Mouse (Mus musculus): ENCODE measurements around the gene Slc39a10. TPM values are rescaled to one million over a fixed set of nuclear protein-coding genes. Genes with fewer than 3 reads are reported as not detected.

The Slc39a10 gene
- polyA plus RNA-seq (2014; fragmentation: Nextera tagmentation; extraction: Ambion mirVana): 81.5 and 82.1 TPM in 2 replicates

DNA sequence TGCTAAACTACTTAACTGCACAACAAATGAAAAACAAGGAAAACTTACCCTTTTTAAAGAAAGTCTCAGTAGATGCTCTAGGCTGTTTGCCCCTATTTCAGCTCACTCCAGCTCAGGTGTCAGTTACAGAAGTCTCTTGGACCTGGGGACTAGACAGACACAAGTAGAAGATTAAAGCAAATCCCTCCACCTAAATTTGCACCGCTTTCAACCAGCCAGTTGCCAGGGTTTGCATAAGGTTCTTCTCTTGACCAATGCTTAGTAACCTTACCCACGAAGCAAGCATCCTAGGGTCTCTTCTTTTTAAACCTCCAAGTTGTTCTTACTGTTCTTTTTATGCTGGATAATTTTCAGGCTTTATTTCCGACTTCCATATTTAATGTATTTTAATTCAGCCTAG, at the start of gene Slc39a10:
TSS of gene Slc39a10 (minus strand) at position 101 of the 400 bp plus-strand sequence.
- Histone ChIP-seq H3K9ac (replicated peaks; ENCODE audit: low read depth, low read length) (no peak within 1 kb of the TSS), H3K4me1 (ENCODE audit: control insufficient read depth, insufficient read depth, low read length) (no peaks in the 10 kb centered on the region), H3K4me3 (ENCODE audit: low read depth, low read length) (no peak within 1 kb of the TSS), H3K4me2 (ENCODE audit: low read depth, low read length) (no peak within 1 kb of the TSS), H3K27me3 (ENCODE audit: control insufficient read depth, insufficient read depth, low read length) (no peaks in the 10 kb centered on the region), H3K9me3 (ENCODE audit: control insufficient read depth, low read length) (no peaks in the 10 kb centered on the region), H3K27ac (ENCODE audit: low read depth, low read length) (no peak within 1 kb of the TSS), H3K36me3 (ENCODE audit: control insufficient read depth, insufficient read depth, low read length) (no peaks in the 10 kb centered on the region)
- 64% methylated on average over 3 of the region's 3 CpGs for WGBS
- no peak for ATAC-seq (ENCODE audit: low read depth)

GRCm38 (mm10) chr1:46939295-46939694, 46.6 kb upstream of the Slc39a10 start:
- H3K4me1 ChIP-seq (ENCODE audit: control insufficient read depth, insufficient read depth, low read length): no peaks in the 10 kb centered on the region
- no peaks in the 10 kb centered on the region for H3K27me3 ChIP-seq (ENCODE audit: control insufficient read depth, insufficient read depth, low read length)
- H3K27ac ChIP-seq (ENCODE audit: low read depth, low read length): no peak overlapping the region
- WGBS: over 99% methylated on average over 2 of the region's 2 CpGs
- H3K9ac ChIP-seq (replicated peaks; ENCODE audit: low read depth, low read length): no peak overlapping the region
- H3K36me3 ChIP-seq (ENCODE audit: control insufficient read depth, insufficient read depth, low read length): no peaks in the 10 kb centered on the region
- H3K9me3 ChIP-seq (ENCODE audit: control insufficient read depth, low read length): no peaks in the 10 kb centered on the region
- no peak overlapping the region for H3K4me2 ChIP-seq (ENCODE audit: low read depth, low read length)
- ATAC-seq (ENCODE audit: low read depth): no peak
- H3K4me3 ChIP-seq (ENCODE audit: low read depth, low read length): no peak overlapping the region

GRCm38 (mm10) chr1:46937641-46938040, 45.0 kb upstream of the Slc39a10 start:
- no peak for ATAC-seq (ENCODE audit: low read depth)
- WGBS: 80% methylated on average over 2 of the region's 2 CpGs
- H3K36me3 ChIP-seq (ENCODE audit: control insufficient read depth, insufficient read depth, low read length): no peaks in the 10 kb centered on the region
- no peaks in the 10 kb centered on the region for H3K9me3 ChIP-seq (ENCODE audit: control insufficient read depth, low read length)
- H3K4me3 ChIP-seq (ENCODE audit: low read depth, low read length): no peak overlapping the region
- no peak overlapping the region for H3K27ac ChIP-seq (ENCODE audit: low read depth, low read length)
- no peak overlapping the region for H3K9ac ChIP-seq (replicated peaks; ENCODE audit: low read depth, low read length)
- no peaks in the 10 kb centered on the region for H3K4me1 ChIP-seq (ENCODE audit: control insufficient read depth, insufficient read depth, low read length)
- no peaks in the 10 kb centered on the region for H3K27me3 ChIP-seq (ENCODE audit: control insufficient read depth, insufficient read depth, low read length)
- H3K4me2 ChIP-seq (ENCODE audit: low read depth, low read length): no peak overlapping the region

- no peak overlapping the region for H3K4me2 ChIP-seq (ENCODE audit: low read depth, low read length)
- ATAC-seq (ENCODE audit: low read depth): no peak
Measured at GRCm38 (mm10) chr1:46927104-46927503, 34.5 kb upstream of the Slc39a10 start.

GRCm38 (mm10) chr1:46926239-46926638, 33.6 kb upstream of the Slc39a10 start:
- 88% methylated on average over 3 of the region's 3 CpGs for WGBS
- Histone ChIP-seq H3K36me3 (ENCODE audit: control insufficient read depth, insufficient read depth, low read length) (no peaks in the 10 kb centered on the region), H3K27ac (ENCODE audit: low read depth, low read length) (no peak overlapping the region), H3K4me2 (ENCODE audit: low read depth, low read length) (no peak overlapping the region), H3K9ac (replicated peaks; ENCODE audit: low read depth, low read length) (no peak overlapping the region), H3K4me1 (ENCODE audit: control insufficient read depth, insufficient read depth, low read length) (no peaks in the 10 kb centered on the region), H3K27me3 (ENCODE audit: control insufficient read depth, insufficient read depth, low read length) (no peaks in the 10 kb centered on the region), H3K9me3 (ENCODE audit: control insufficient read depth, low read length) (no peaks in the 10 kb centered on the region), H3K4me3 (ENCODE audit: low read depth, low read length) (no peak overlapping the region)
- ATAC-seq (ENCODE audit: low read depth): no peak

More at GRCm38 (mm10) chr1:46927104-46927503, 34.5 kb upstream of the Slc39a10 start:
- no peaks in the 10 kb centered on the region for H3K9me3 ChIP-seq (ENCODE audit: control insufficient read depth, low read length)
- no peaks in the 10 kb centered on the region for H3K27me3 ChIP-seq (ENCODE audit: control insufficient read depth, insufficient read depth, low read length)
- H3K36me3 ChIP-seq (ENCODE audit: control insufficient read depth, insufficient read depth, low read length): no peaks in the 10 kb centered on the region
- no peak overlapping the region for H3K4me3 ChIP-seq (ENCODE audit: low read depth, low read length)
- H3K27ac ChIP-seq (ENCODE audit: low read depth, low read length): no peak overlapping the region
- no peaks in the 10 kb centered on the region for H3K4me1 ChIP-seq (ENCODE audit: control insufficient read depth, insufficient read depth, low read length)
- no peak overlapping the region for H3K9ac ChIP-seq (replicated peaks; ENCODE audit: low read depth, low read length)

DNA sequence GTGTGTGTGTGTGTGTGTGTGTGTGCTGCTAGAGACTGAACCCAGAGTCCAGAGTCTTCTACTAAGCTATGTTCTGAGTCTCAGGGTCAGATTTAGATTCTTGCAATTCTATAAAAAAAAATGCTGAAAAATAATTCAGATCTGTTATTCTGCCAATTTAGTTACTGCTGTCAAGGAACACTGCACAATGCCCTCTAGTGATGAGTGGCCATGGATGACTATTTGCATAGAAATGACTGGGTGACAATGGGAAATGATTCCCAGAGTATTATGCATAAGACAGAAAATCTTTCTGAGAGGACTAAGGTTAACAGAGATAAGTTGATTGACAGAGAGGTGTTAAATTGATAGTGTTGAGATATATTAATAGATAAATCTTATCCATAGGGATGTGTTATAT, 32.3 kb upstream of the Slc39a10 start:
- Histone ChIP-seq H3K27ac (ENCODE audit: low read depth, low read length) (no peak overlapping the region), H3K4me2 (ENCODE audit: low read depth, low read length) (no peak overlapping the region), H3K27me3 (ENCODE audit: control insufficient read depth, insufficient read depth, low read length) (no peaks in the 10 kb centered on the region), H3K9ac (replicated peaks; ENCODE audit: low read depth, low read length) (no peak overlapping the region), H3K9me3 (ENCODE audit: control insufficient read depth, low read length) (no peaks in the 10 kb centered on the region), H3K4me3 (ENCODE audit: low read depth, low read length) (no peak overlapping the region), H3K36me3 (ENCODE audit: control insufficient read depth, insufficient read depth, low read length) (no peaks in the 10 kb centered on the region), H3K4me1 (ENCODE audit: control insufficient read depth, insufficient read depth, low read length) (no peaks in the 10 kb centered on the region)
- no peak for ATAC-seq (ENCODE audit: low read depth)

DNA sequence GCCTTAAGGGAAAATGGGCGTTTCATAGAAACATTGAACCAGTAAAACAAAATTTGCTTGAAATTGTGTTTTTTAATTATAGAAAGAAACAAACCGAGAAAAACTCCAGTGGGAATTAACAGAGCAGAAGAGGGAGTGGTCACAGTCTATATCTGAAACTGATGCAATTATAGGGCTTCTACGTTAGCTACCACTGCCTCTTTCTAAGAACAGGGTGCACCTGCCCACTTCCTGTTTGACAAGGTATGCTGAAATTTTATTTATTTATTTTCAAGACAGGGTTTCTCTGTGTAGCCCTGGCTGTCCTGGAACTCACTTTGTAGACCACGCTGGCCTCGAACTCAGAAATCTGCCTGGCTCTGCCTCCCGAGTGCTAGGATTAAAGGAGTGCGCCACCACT, 30.3 kb upstream of the Slc39a10 start:
- no peaks in the 10 kb centered on the region for H3K36me3 ChIP-seq (ENCODE audit: control insufficient read depth, insufficient read depth, low read length)
- H3K4me3 ChIP-seq (ENCODE audit: low read depth, low read length): no peak overlapping the region
- no peaks in the 10 kb centered on the region for H3K27me3 ChIP-seq (ENCODE audit: control insufficient read depth, insufficient read depth, low read length)
- WGBS: 90% methylated on average over 7 of the region's 7 CpGs
- H3K9ac ChIP-seq (replicated peaks; ENCODE audit: low read depth, low read length): no peak overlapping the region
- no peak for ATAC-seq (ENCODE audit: low read depth)
- no peaks in the 10 kb centered on the region for H3K9me3 ChIP-seq (ENCODE audit: control insufficient read depth, low read length)
- no peak overlapping the region for H3K27ac ChIP-seq (ENCODE audit: low read depth, low read length)
- no peaks in the 10 kb centered on the region for H3K4me1 ChIP-seq (ENCODE audit: control insufficient read depth, insufficient read depth, low read length)
- no peak overlapping the region for H3K4me2 ChIP-seq (ENCODE audit: low read depth, low read length)

GRCm38 (mm10) chr1:46921630-46922029, 29.0 kb upstream of the Slc39a10 start:
- Histone ChIP-seq H3K4me1 (ENCODE audit: control insufficient read depth, insufficient read depth, low read length) (no peaks in the 10 kb centered on the region), H3K4me3 (ENCODE audit: low read depth, low read length) (no peak overlapping the region), H3K4me2 (ENCODE audit: low read depth, low read length) (no peak overlapping the region), H3K27ac (ENCODE audit: low read depth, low read length) (no peak overlapping the region), H3K27me3 (ENCODE audit: control insufficient read depth, insufficient read depth, low read length) (no peaks in the 10 kb centered on the region), H3K36me3 (ENCODE audit: control insufficient read depth, insufficient read depth, low read length) (no peaks in the 10 kb centered on the region), H3K9me3 (ENCODE audit: control insufficient read depth, low read length) (no peaks in the 10 kb centered on the region), H3K9ac (replicated peaks; ENCODE audit: low read depth, low read length) (no peak overlapping the region)
- ATAC-seq (ENCODE audit: low read depth): no peak

- H3K4me3 ChIP-seq (ENCODE audit: low read depth, low read length): no peak overlapping the region
- no peaks in the 10 kb centered on the region for H3K27me3 ChIP-seq (ENCODE audit: control insufficient read depth, insufficient read depth, low read length)
- no peaks in the 10 kb centered on the region for H3K4me1 ChIP-seq (ENCODE audit: control insufficient read depth, insufficient read depth, low read length)
- no peak overlapping the region for H3K4me2 ChIP-seq (ENCODE audit: low read depth, low read length)
- H3K36me3 ChIP-seq (ENCODE audit: control insufficient read depth, insufficient read depth, low read length): no peaks in the 10 kb centered on the region
- no peak for ATAC-seq (ENCODE audit: low read depth)
- no peak overlapping the region for H3K9ac ChIP-seq (replicated peaks; ENCODE audit: low read depth, low read length)
- no peak overlapping the region for H3K27ac ChIP-seq (ENCODE audit: low read depth, low read length)
- no peaks in the 10 kb centered on the region for H3K9me3 ChIP-seq (ENCODE audit: control insufficient read depth, low read length)
Measured at GRCm38 (mm10) chr1:46916237-46916636, 23.6 kb upstream of the Slc39a10 start.

DNA sequence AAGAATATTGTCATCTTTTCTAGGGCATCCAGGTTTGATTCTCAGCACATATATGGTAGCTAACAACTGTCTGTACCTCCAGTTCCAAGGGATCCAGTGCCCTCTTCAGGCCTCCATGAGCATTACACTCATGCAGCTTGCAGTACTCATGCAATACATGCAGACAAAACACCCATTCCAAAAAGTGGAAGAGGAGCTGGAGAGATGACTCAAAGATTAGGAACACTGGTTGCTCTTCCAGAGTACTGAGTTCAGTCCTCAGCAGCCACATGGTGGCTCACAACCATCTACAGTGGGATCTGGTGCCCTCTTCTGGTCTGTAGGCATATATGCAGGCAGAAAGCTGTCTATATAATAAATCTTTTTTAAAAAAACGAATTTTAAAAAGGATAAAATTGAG, 21.7 kb upstream of the Slc39a10 start:
- ATAC-seq (ENCODE audit: low read depth): no peak
- 54% methylated on average over 1 of the region's 1 CpGs for WGBS

More for the DNA sequence above, 21.7 kb upstream of the Slc39a10 start:
- Histone ChIP-seq H3K9me3 (ENCODE audit: control insufficient read depth, low read length) (no peaks in the 10 kb centered on the region), H3K4me3 (ENCODE audit: low read depth, low read length) (no peak overlapping the region), H3K9ac (replicated peaks; ENCODE audit: low read depth, low read length) (no peak overlapping the region), H3K27me3 (ENCODE audit: control insufficient read depth, insufficient read depth, low read length) (no peaks in the 10 kb centered on the region), H3K27ac (ENCODE audit: low read depth, low read length) (no peak overlapping the region), H3K4me2 (ENCODE audit: low read depth, low read length) (no peak overlapping the region), H3K4me1 (ENCODE audit: control insufficient read depth, insufficient read depth, low read length) (no peaks in the 10 kb centered on the region), H3K36me3 (ENCODE audit: control insufficient read depth, insufficient read depth, low read length) (no peaks in the 10 kb centered on the region)

All from neural tube, embryonic 14.5 days (tissue).